Mouse (Mus musculus) liver, embryonic 15.5 days (tissue): ENCODE data around the gene Stab2. TPM values are rescaled to one million over a fixed set of nuclear protein-coding genes. Genes with fewer than 3 reads are reported as not detected.

ENCODE experiments used
- ATAC-seq: fragments of 200-750 bp; cut with Nextera tagmentation; 2 replicates; pipeline ENCODE4 v1.8.0; 2017; ENCODE audit warnings: moderate number of reproducible peaks, mild to moderate bottlenecking, moderate library complexity; ENCODE audit not compliant: insufficient read depth
- H3K27ac ChIP-seq: fragments of 300-500 bp; sonication (generic); replicated peaks from 2 replicates; pipeline ENCODE4 v1.5.1; 2015; ENCODE audit warnings: mild to moderate bottlenecking, inconsistent platforms
- H3K27me3 ChIP-seq: fragments of 300-500 bp; sonication (generic); 2 replicates; pipeline ENCODE4 v1.6.1; 2015; ENCODE audit warnings: mild to moderate bottlenecking, inconsistent platforms
- H3K36me3 ChIP-seq: fragments of 300-500 bp; sonication (generic); replicated peaks from 2 replicates; pipeline ENCODE4 v1.6.1; 2015; ENCODE audit warnings: moderate library complexity, mild to moderate bottlenecking, inconsistent platforms
- H3K4me1 ChIP-seq: fragments of 300-500 bp; sonication (generic); replicated peaks from 2 replicates; pipeline ENCODE4 v1.6.1; 2015; ENCODE audit warnings: inconsistent platforms
- H3K4me2 ChIP-seq: fragments of 300-500 bp; sonication (generic); 2 replicates; pipeline ENCODE4 v1.6.1; 2015; ENCODE audit warnings: moderate library complexity, mild to moderate bottlenecking, inconsistent platforms
- H3K4me3 ChIP-seq: fragments of 300-500 bp; sonication (generic); replicated peaks from 2 replicates; pipeline ENCODE4 v1.5.1; 2015; ENCODE audit warnings: mild to moderate bottlenecking, inconsistent platforms
- H3K9ac ChIP-seq: fragments of 300-500 bp; sonication (generic); 2 replicates; pipeline ENCODE4 v1.6.1; 2015; ENCODE audit warnings: moderate library complexity, mild to moderate bottlenecking, inconsistent platforms
- H3K9me3 ChIP-seq: fragments of 300-500 bp; sonication (generic); replicated peaks from 2 replicates; pipeline ENCODE4 v1.6.1; 2016; ENCODE audit warnings: inconsistent platforms
- WGBS: fragments of 180-500 bp; shearing (Covaris S2); methylation state at CpG from one replicate; pipeline ENCODE4 v1.1.7; 2015; ENCODE audit warnings: mixed read lengths; ENCODE audit not compliant: insufficient replicate concordance; 5-methylcytosine and 5-hydroxymethylcytosine counted together
- polyA plus RNA-seq: library from polyadenylated mRNA; unstranded; fragments of >200 nt; fragmentation: Nextera tagmentation; extraction: Ambion mirVana; gene quantifications from 2 replicates; pipeline ENCODE4 v1.2.1, GENCODE M21; 2015

Gene Stab2
- polyA plus RNA-seq, 1 experiment from 2014 or later: 19.5 TPM

DNA sequence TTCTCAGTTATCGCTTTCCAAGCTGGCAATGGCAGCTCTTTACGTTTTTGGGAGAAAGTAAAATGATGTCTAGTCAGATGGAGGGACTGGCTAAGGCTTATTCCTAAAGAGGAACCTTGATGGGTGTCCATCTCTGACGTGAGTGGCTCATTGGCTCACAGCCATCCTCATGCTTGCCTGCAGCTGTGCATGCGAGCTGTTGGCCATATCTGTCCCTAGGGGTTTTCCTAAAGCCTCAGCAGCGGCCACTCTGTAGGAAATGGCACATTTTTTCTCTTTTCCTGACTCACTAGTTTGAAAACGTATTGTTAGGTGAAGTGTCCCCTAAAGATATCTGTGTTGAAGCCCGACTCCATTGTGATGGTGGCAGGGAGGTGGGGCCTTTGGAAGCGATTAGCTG, 18.0 kb downstream of the Stab2 start:
- WGBS: 30% methylated on average over 8 of the region's 8 CpGs
- ATAC-seq: no peak

DNA sequence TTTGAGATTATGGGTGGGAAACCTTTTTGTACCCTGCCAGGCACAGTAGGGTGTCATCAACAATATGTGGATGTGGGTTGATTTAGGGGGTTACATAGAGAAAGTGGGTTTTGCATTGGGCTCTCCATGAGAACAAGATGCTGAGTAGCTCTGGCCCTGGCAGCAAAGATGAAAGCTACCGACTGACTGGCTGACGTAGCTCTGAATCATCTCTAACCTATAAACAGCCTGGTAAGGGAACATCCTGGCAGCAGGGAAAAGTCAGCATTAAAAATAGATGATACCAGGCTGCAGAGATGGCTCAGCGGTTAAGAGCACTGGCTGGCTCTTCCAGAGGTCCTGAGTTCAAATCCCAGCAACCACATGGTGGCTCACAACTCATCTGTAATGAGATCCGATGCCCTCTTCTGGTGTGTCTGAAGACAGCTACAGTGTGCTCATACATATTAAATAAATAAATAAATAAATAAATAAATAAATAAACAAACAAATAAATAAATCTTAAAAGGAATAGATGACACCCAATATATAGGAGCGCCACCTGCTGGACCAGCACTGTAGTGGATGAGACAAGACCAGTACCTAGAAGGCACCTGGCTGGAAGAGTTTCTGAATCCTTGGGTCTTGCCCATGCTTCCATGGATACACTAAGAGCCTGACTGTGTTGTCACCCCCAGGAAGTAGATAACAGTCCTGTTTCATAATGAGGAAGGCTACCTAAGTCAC, 31.7 kb downstream of the Stab2 start:
- WGBS: 72% methylated on average over 5 of the region's 5 CpGs

More for the DNA sequence above, 18.0 kb downstream of the Stab2 start:
- no peaks in the 10 kb centered on the region; the same call in 1 of the 2 replicates for H3K27me3 ChIP-seq
- no peak overlapping the region for H3K4me3 ChIP-seq
- H3K9me3 ChIP-seq: no peaks in the 10 kb centered on the region
- H3K4me2 ChIP-seq: no peak overlapping the region
- H3K36me3 ChIP-seq: no peaks in the 10 kb centered on the region
- H3K27ac ChIP-seq: no peak overlapping the region
- H3K4me1 ChIP-seq: no peaks in the 10 kb centered on the region
- no peak overlapping the region for H3K9ac ChIP-seq

GRCm38 (mm10) chr10:86973276-86973675, 34.5 kb downstream of the Stab2 start:
- no peak for ATAC-seq

More for the DNA sequence above, 31.7 kb downstream of the Stab2 start:
- Histone ChIP-seq H3K4me2 (no peak overlapping the region), H3K27me3 (no peaks in the 10 kb centered on the region; the same call in 1 of the 2 replicates), H3K9ac (no peak overlapping the region), H3K4me1 (0 out of 2 replicates have a peak, but pooled peaks cover 3% of the 10 kb centered on the region), H3K9me3 (no peaks in the 10 kb centered on the region), H3K4me3 (no peak overlapping the region), H3K27ac (no peak overlapping the region), H3K36me3 (no peaks in the 10 kb centered on the region)
- no peak for ATAC-seq

DNA sequence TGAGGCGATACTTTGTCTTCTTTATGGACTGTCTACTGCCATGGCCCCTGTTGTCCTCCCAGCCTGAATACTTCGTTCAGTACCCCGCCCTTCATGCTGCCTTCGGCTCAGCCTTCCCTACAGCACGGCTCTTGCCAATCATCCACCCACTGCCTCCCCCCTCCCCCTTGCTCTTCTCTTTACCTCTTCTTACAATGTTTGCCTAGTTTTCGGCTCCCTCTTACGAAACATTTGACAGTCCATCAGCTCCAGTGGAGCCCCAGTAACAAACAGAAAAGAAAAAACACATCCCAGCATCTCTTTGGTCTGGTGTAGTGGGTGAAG, 35.4 kb downstream of the Stab2 start:
- Histone ChIP-seq H3K4me3 (peak overlapping the region; percentile 21; the same call in 1 of the 2 replicates), H3K27me3 (no peaks in the 10 kb centered on the region; the same call in 1 of the 2 replicates), H3K4me1 (0 out of 2 replicates have a peak, but pooled peaks cover 3% of the 10 kb centered on the region), H3K9ac (no peak overlapping the region), H3K36me3 (no peaks in the 10 kb centered on the region), H3K4me2 (peak overlapping the region; percentile 44), H3K27ac (no peak overlapping the region), H3K9me3 (no peaks in the 10 kb centered on the region)
- 31% methylated on average over 7 of the region's 7 CpGs for WGBS
- ATAC-seq: peak; percentile 76

More at GRCm38 (mm10) chr10:86973276-86973675, 34.5 kb downstream of the Stab2 start:
- no peaks in the 10 kb centered on the region for H3K9me3 ChIP-seq
- no peak overlapping the region for H3K4me2 ChIP-seq
- 67% methylated on average over 5 of the region's 5 CpGs for WGBS
- no peaks in the 10 kb centered on the region for H3K36me3 ChIP-seq
- H3K27ac ChIP-seq: no peak overlapping the region
- H3K9ac ChIP-seq: no peak overlapping the region
- no peak overlapping the region for H3K4me3 ChIP-seq
- no peaks in the 10 kb centered on the region; the same call in 1 of the 2 replicates for H3K27me3 ChIP-seq
- H3K4me1 ChIP-seq: 0 out of 2 replicates have a peak, but pooled peaks cover 3% of the 10 kb centered on the region

DNA sequence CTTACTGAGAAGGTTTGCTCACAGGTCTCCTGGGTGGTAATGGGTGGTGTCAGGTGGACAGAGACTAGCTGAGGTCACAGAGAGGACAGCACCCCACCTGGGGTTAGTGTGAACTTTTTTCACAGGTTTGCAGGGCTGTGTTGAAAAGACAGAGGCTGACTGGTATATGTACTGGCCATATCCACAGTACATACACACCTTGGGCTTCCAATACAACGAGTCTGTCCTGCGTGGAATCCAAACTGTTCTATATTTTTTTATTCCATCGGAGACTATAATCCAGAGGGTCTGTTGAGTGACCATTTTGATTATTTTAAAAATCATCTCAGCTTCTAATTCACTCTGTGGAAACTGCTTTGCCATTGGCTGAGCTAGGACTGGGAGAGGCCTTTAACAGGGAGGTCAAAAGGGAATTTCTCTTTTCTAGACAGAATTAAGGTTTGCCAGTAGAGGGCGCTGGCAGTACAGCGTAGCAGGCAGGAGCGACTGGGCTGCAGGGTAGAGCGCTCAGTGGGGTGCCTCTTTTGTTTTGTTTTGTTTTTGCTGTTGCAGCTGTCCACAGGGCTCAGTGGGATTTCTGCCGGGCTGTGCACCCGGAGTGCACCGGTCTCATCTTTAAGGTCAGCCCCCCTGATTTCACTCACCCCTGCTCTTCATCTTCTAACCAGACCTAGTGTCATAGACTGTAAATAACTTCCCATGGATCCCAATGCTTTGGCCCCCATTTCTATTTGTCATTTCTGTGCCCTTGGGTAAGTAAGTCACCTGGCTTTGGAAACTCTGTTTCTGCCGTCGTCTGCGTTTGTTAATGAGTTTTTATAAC, 35.9 kb downstream of the Stab2 start:
- Histone ChIP-seq H3K27me3 (no peaks in the 10 kb centered on the region; the same call in 1 of the 2 replicates), H3K4me1 (0 out of 2 replicates have a peak, but pooled peaks cover 3% of the 10 kb centered on the region), H3K9ac (no peak overlapping the region), H3K4me2 (peak overlapping the region; percentile 44), H3K4me3 (peak overlapping the region; percentile 21; the same call in 1 of the 2 replicates), H3K36me3 (no peaks in the 10 kb centered on the region), H3K27ac (no peak overlapping the region), H3K9me3 (no peaks in the 10 kb centered on the region)
- 24% methylated on average over 13 of the region's 13 CpGs for WGBS
- peak; percentile 50 for ATAC-seq

DNA sequence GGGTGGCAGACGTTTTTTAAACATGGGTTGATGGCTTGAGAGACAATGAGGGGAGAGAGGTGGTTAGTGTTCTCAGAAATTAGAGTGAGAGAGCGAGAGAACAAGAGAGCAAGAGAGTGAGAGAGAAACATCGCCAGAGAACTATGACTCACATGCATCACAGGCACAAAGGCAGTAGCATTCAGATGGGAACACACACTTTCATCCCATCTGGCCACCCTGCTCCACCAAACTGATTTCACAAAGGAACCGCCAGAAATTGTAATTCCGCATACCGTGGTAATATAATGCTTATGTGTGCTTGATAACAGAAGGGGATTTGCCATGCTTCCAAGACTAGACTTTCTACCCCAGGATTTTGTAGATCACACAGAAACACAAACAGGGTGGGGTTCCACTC, 38.5 kb downstream of the Stab2 start:
- no peaks in the 10 kb centered on the region; the same call in 1 of the 2 replicates for H3K27me3 ChIP-seq
- no peak overlapping the region for H3K27ac ChIP-seq
- 59% methylated on average over 6 of the region's 6 CpGs for WGBS
- no peaks in the 10 kb centered on the region for H3K36me3 ChIP-seq
- H3K9ac ChIP-seq: no peak overlapping the region
- 0 out of 2 replicates have a peak, but pooled peaks cover 3% of the 10 kb centered on the region for H3K4me1 ChIP-seq
- no peaks in the 10 kb centered on the region for H3K9me3 ChIP-seq
- no peak for ATAC-seq
- no peak overlapping the region for H3K4me2 ChIP-seq
- no peak overlapping the region for H3K4me3 ChIP-seq

DNA sequence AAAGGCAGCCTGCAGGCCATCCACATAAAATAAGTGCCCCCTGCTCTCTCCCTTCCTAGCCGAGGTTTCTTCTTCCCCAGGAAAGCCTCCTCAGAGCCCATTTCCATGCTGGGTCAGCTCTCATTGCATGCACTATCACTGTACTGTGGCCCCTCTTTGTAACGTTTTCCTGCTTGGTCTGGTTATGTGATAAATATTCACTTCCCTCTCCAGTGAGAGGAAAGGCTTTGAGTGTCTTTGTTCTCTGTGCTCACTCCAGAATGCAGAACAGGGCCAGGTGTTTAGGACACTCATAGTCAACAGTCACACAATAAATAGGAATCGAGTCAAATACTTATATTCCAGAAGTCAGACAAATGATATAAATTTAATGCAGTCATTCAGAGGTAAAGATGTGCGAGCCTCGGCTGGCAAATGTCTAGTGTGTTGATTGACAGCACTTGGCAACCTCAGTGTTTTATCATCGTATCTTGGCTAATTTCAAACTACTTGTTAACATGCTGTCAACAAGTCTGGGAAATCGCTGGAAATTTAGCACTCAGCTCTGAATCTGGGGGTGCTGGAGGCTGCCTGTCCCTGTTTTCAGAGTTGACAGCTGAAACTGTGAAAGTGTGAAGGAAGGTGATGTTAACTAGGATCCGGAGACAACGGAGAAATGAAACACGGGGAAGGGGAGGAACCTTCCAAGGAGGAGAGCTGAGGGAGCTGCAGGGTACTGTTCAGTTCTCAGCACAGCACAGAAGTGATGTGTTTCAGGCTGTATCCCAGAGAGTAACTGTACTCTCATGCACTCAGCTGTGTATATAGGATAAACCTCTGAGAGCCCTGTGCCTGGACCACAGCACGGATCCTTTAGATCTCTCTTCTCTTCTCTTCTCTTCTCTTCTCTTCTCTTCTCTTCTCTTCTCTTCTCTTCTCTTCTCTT, 46.0 kb downstream of the Stab2 start:
- no peak overlapping the region for H3K27ac ChIP-seq
- no peaks in the 10 kb centered on the region for H3K4me1 ChIP-seq
- no peak for ATAC-seq
- WGBS: 46% methylated on average over 11 of the region's 11 CpGs
- no peaks in the 10 kb centered on the region for H3K9me3 ChIP-seq
- no peak overlapping the region for H3K4me3 ChIP-seq
- no peak overlapping the region for H3K9ac ChIP-seq
- H3K4me2 ChIP-seq: no peak overlapping the region
- H3K36me3 ChIP-seq: no peaks in the 10 kb centered on the region
- no peaks in the 10 kb centered on the region for H3K27me3 ChIP-seq

- Histone ChIP-seq H3K4me2 (no peak overlapping the region), H3K4me1 (no peaks in the 10 kb centered on the region), H3K9ac (no peak overlapping the region), H3K36me3 (no peaks in the 10 kb centered on the region), H3K9me3 (no peaks in the 10 kb centered on the region), H3K27ac (no peak overlapping the region), H3K27me3 (no peaks in the 10 kb centered on the region), H3K4me3 (no peak overlapping the region)
- 64% methylated on average over 3 of the region's 3 CpGs for whole genome bisulfite sequencing
- no peak for ATAC-seq
Measured at GRCm38 (mm10) chr10:86955299-86955698, 52.5 kb downstream of the Stab2 start.

DNA sequence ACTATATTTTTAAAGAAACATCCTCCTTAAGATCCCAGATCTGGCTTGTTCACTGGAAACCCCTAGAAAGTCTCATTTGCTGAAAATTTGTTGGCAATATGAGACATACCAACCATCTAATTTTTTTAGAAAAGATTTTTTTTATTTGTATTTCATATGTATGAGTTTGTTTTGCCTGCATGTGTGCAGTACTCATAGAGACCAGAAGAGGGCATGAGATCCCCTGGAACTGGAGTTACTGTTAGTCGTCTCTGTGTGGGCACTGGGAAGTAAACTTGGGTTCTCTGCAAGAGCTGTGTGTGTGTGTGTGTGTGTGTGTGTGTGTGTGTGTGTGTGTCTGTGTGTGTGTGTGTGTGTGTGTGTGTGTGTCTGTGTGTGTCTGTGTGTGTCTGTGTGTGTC, 55.1 kb downstream of the Stab2 start:
- 34% methylated on average over 1 of the region's 1 CpGs for WGBS

DNA sequence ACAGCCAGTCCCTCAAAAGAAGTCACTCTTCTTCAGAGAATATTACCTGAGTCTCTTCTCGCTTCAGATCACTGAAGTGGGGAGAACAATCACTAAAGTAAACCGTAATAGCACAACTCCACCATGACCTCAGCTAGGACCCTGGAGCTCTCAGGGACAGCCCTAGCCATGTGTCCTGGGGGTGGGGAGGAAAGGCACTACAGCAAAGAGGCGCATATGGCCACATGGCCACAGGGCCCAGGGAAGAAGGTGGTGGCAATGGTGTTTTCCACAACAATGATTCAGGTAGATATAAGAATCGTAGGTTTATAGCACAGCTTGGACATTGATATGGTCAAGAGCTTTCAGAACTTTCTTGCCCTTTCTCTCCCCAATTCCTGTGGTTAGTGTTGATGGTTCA, 57.0 kb downstream of the Stab2 start:
- Histone ChIP-seq H3K4me2 (no peak overlapping the region), H3K4me1 (no peaks in the 10 kb centered on the region), H3K27me3 (no peaks in the 10 kb centered on the region), H3K9me3 (no peaks in the 10 kb centered on the region), H3K4me3 (no peak overlapping the region), H3K27ac (no peak overlapping the region), H3K9ac (no peak overlapping the region), H3K36me3 (no peaks in the 10 kb centered on the region)
- no peak for ATAC-seq
- 71% methylated on average over 4 of the region's 4 CpGs for WGBS

More for the DNA sequence above, 55.1 kb downstream of the Stab2 start:
- H3K4me3 ChIP-seq: no peak overlapping the region
- no peak for ATAC-seq
- H3K36me3 ChIP-seq: no peaks in the 10 kb centered on the region
- no peak overlapping the region for H3K27ac ChIP-seq
- H3K9me3 ChIP-seq: no peaks in the 10 kb centered on the region
- no peak overlapping the region for H3K9ac ChIP-seq
- H3K4me2 ChIP-seq: no peak overlapping the region
- no peaks in the 10 kb centered on the region for H3K27me3 ChIP-seq
- H3K4me1 ChIP-seq: no peaks in the 10 kb centered on the region
